Mouse (Mus musculus): ENCODE data around the gene Fbxl17. TPM values are rescaled to one million over a fixed set of nuclear protein-coding genes. Genes with fewer than 3 reads are reported as not detected.

The Fbxl17 gene
- 6.5 and 6.8 TPM in 2 replicates for polyA plus RNA-seq (2014; fragmentation: Nextera tagmentation; extraction: Ambion mirVana)

DNA sequence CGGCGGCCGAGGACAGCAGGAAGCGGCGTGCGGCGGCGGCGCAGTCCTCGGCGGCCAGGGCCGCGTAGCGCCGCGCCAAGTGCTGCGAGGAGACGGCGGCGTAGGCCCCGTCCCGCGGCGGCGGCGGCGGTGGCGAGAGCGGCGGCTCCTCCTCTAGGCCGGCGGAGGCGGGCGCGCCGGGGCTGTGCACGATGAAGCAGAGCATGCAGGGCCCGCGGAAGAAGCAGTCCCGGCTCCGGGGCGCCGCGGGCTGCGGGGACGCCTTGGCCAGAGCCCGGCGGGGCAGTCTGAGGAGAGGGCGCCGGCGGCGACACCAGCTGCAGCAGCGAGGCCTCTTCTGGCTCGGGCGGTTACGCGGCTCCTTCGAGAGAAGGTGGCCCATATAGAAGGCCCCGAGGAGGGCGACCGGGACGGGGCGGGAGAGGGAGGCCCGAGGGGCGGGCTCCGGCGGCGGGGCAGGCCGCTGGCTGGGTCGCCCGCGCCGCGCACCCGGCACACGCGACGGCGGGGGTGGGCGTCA lies at the start of gene Fbxl17:
Fbxl17 (minus strand) TSS at position 382 of the 520 bp plus-strand sequence.
- H3K4me2 ChIP-seq (ENCODE audit: low read depth, severe bottlenecking): peak within 1 kb of the TSS; percentile 71
- H3K4me3 ChIP-seq (ENCODE audit: low read depth, low read length): peak within 1 kb of the TSS; percentile 85
- ATAC-seq (ENCODE audit: insufficient number of reproducible peaks, low FRiP score, low TSS enrichment, low read depth): peak; percentile 57
- peak within 1 kb of the TSS; percentile 98 for H3K9ac ChIP-seq (ENCODE audit: low read length)
- peak; percentile 67 for DNase-seq (ENCODE audit: low spot score)
- H3K27ac ChIP-seq (replicated peaks; ENCODE audit: low read depth, low read length): peak within 1 kb of the TSS; percentile 97
- peaks cover 10% of the 10 kb centered on the region; the same call in 1 of the 2 replicates for H3K4me1 ChIP-seq (ENCODE audit: control insufficient read depth, insufficient read depth, low read length)
- H3K27me3 ChIP-seq (ENCODE audit: control insufficient read depth, insufficient read depth, low read length): no peaks in the 10 kb centered on the region
- under 1% methylated on average over 28 of the region's 80 CpGs for WGBS
- no peaks in the 10 kb centered on the region for H3K36me3 ChIP-seq (ENCODE audit: control insufficient read depth, insufficient read depth, low read length)
- no peaks in the 10 kb centered on the region for H3K9me3 ChIP-seq (ENCODE audit: control insufficient read depth, low read length)

DNA sequence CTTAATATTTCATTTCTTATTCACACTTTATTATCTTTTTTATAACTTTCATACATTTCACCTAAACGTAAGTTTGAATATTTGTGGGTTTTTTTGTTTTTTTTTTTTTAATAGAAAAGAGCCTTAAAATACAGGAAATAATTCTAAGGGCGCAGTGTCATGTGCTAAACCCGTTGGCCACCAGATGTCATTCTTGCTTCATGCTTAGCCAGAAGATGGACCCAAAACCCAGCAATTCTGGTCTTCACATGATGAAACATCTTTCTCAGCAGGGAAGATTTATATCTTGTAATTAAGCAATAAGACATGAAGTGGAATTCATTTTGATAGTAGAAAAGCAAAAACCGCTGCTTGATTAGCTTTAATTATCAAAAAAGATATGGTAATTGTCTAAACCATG lies 47.6 kb upstream of the Fbxl17 start:
- no peak overlapping the region for H3K9ac ChIP-seq (ENCODE audit: low read length)
- H3K4me2 ChIP-seq (ENCODE audit: low read depth, severe bottlenecking): no peak overlapping the region
- H3K36me3 ChIP-seq (ENCODE audit: control insufficient read depth, insufficient read depth, low read length): no peaks in the 10 kb centered on the region
- H3K9me3 ChIP-seq (ENCODE audit: control insufficient read depth, low read length): no peaks in the 10 kb centered on the region
- H3K4me1 ChIP-seq (ENCODE audit: control insufficient read depth, insufficient read depth, low read length): no peaks in the 10 kb centered on the region
- 86% methylated on average over 4 of the region's 4 CpGs for WGBS
- H3K27me3 ChIP-seq (ENCODE audit: control insufficient read depth, insufficient read depth, low read length): no peaks in the 10 kb centered on the region
- no peak overlapping the region for H3K4me3 ChIP-seq (ENCODE audit: low read depth, low read length)
- ATAC-seq (ENCODE audit: insufficient number of reproducible peaks, low FRiP score, low TSS enrichment, low read depth): no peak
- DNase-seq (ENCODE audit: low spot score): no peak
- H3K27ac ChIP-seq (replicated peaks; ENCODE audit: low read depth, low read length): no peak overlapping the region

DNA sequence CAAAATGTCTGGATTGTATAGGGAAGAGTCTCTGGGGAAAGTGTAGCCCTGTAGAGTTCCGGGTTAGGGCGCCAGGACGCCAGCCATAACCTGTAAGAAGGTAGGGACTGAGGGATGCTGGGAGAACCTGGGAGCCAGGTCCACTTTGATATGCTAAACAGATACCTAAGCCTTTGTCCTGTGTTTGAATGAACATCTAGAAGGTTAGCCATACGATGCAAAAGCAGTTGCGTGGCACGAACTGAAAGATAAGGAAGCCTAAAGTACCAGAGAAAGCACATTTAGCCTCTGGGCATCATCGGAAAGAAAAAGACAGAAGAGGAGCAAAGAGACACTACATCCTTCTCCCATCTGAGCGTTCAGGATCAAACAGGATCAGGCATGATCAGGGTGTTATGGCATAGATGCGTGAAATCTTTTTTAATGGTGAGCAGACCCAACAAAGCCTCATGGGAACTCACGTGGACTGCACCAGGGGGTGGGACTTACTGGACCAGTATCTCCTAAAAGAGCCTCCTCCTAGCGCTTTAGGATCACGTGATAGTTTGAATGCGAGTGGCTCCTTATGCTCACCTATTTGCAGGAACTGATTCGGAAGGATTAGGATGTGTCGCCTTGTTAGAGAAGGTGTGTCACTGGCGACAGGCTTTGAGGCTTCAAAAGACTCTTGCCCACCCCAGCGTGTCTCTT lies 34.9 kb upstream of the Fbxl17 start:
- Histone ChIP-seq H3K9ac (ENCODE audit: low read length) (no peak overlapping the region), H3K27me3 (ENCODE audit: control insufficient read depth, insufficient read depth, low read length) (no peaks in the 10 kb centered on the region), H3K4me3 (ENCODE audit: low read depth, low read length) (no peak overlapping the region), H3K4me2 (ENCODE audit: low read depth, severe bottlenecking) (no peak overlapping the region), H3K9me3 (ENCODE audit: control insufficient read depth, low read length) (no peaks in the 10 kb centered on the region), H3K4me1 (ENCODE audit: control insufficient read depth, insufficient read depth, low read length) (no peaks in the 10 kb centered on the region), H3K27ac (replicated peaks; ENCODE audit: low read depth, low read length) (no peak overlapping the region), H3K36me3 (ENCODE audit: control insufficient read depth, insufficient read depth, low read length) (no peaks in the 10 kb centered on the region)
- no peak for ATAC-seq (ENCODE audit: insufficient number of reproducible peaks, low FRiP score, low TSS enrichment, low read depth)
- WGBS: 88% methylated on average over 17 of the region's 17 CpGs
- DNase-seq (ENCODE audit: low spot score): no peak

DNA sequence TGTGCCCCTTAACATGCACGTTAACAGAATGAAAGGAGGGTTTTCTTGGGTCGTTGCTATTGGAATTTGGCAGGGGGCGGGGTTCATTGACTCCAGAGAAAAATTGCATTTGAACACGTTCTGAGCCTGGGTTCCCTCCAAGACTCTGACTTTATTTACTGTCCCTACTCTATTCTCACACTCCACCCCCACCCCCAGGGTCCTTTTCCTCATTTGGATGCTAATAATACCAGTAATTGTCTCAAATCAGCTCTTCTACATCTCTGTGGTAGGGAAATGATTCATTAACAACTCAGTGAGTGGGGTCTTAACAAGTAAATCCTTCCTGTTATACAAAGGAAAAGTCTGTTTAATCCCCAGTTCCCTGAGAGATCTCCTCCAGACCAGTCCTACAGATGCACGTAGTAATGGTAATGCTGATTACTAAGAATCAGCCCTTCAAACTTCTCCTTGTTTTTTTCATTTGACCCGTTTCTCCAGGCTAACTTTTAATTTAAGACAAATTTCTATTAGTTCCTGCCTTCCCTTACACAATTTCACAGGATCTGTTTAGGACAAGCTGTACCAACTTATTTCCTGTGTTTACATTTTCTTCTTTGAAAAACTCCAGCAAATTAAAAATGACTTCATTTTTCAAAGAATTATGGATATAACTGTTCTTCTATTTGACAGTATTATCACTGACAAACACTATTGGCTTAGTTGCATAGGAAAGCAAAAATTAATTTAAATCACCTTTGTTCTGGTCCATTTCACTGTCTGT lies 33.4 kb upstream of the Fbxl17 start:
- WGBS: 35% methylated on average over 6 of the region's 6 CpGs
- ATAC-seq (ENCODE audit: insufficient number of reproducible peaks, low FRiP score, low TSS enrichment, low read depth) (no peak), DNase-seq (ENCODE audit: low spot score) (no peak)
- Histone ChIP-seq H3K4me1 (ENCODE audit: control insufficient read depth, insufficient read depth, low read length) (no peaks in the 10 kb centered on the region), H3K36me3 (ENCODE audit: control insufficient read depth, insufficient read depth, low read length) (no peaks in the 10 kb centered on the region), H3K4me3 (ENCODE audit: low read depth, low read length) (no peak overlapping the region), H3K27me3 (ENCODE audit: control insufficient read depth, insufficient read depth, low read length) (no peaks in the 10 kb centered on the region), H3K27ac (replicated peaks; ENCODE audit: low read depth, low read length) (no peak overlapping the region), H3K9ac (ENCODE audit: low read length) (no peak overlapping the region), H3K9me3 (ENCODE audit: control insufficient read depth, low read length) (no peaks in the 10 kb centered on the region), H3K4me2 (ENCODE audit: low read depth, severe bottlenecking) (no peak overlapping the region)

DNA sequence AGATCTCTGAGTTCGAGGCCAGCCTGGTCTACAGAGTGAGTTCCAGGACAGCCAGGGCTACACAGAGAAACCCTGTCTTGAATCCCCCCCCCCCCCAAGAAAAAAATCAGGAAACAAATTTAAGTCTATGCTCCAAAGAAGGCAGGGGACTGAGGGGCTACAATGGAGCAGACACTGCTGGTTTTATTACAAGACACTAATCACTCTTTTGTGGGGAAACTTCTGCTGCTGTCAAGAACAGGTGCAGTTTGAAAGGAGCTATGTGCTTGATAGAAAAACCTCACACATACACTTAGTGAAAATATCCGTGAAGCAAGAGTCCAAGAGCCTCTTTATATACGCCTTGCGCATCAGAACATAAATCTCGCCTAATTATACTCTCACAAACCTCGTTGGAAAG lies 29.7 kb upstream of the Fbxl17 start:
- no peaks in the 10 kb centered on the region for H3K9me3 ChIP-seq (ENCODE audit: control insufficient read depth, low read length)
- no peaks in the 10 kb centered on the region for H3K27me3 ChIP-seq (ENCODE audit: control insufficient read depth, insufficient read depth, low read length)
- WGBS: 80% methylated on average over 6 of the region's 6 CpGs
- H3K4me1 ChIP-seq (ENCODE audit: control insufficient read depth, insufficient read depth, low read length): no peaks in the 10 kb centered on the region
- DNase-seq (ENCODE audit: low spot score) (no peak), ATAC-seq (ENCODE audit: insufficient number of reproducible peaks, low FRiP score, low TSS enrichment, low read depth) (no peak)
- no peak overlapping the region for H3K4me2 ChIP-seq (ENCODE audit: low read depth, severe bottlenecking)
- H3K27ac ChIP-seq (replicated peaks; ENCODE audit: low read depth, low read length): no peak overlapping the region
- no peak overlapping the region for H3K9ac ChIP-seq (ENCODE audit: low read length)
- H3K4me3 ChIP-seq (ENCODE audit: low read depth, low read length): no peak overlapping the region
- H3K36me3 ChIP-seq (ENCODE audit: control insufficient read depth, insufficient read depth, low read length): no peaks in the 10 kb centered on the region

DNA sequence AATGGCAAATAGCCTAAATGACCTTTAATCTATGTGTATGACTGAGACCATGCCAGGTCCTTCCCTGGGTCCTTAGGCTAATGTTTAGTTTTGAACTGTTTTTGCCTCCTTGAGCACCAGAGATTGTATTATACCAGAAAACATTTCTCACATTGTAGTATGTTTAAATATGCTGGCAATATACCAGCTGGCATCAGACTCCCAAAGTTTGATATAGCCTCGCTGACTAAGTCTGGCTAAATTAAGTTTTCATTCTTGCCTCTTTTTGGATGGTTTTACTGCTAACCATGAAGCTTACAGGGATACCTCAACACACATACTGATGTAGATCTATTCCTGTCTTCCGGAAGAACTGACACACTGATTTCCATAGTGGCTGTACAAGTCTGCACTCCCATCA lies 20.9 kb upstream of the Fbxl17 start:
- Histone ChIP-seq H3K9me3 (ENCODE audit: control insufficient read depth, low read length) (no peaks in the 10 kb centered on the region), H3K9ac (ENCODE audit: low read length) (no peak overlapping the region), H3K4me1 (ENCODE audit: control insufficient read depth, insufficient read depth, low read length) (no peaks in the 10 kb centered on the region), H3K36me3 (ENCODE audit: control insufficient read depth, insufficient read depth, low read length) (no peaks in the 10 kb centered on the region), H3K4me3 (ENCODE audit: low read depth, low read length) (no peak overlapping the region), H3K4me2 (ENCODE audit: low read depth, severe bottlenecking) (no peak overlapping the region), H3K27ac (replicated peaks; ENCODE audit: low read depth, low read length) (no peak overlapping the region), H3K27me3 (ENCODE audit: control insufficient read depth, insufficient read depth, low read length) (no peaks in the 10 kb centered on the region)
- WGBS: 93% methylated on average over 2 of the region's 2 CpGs
- ATAC-seq (ENCODE audit: insufficient number of reproducible peaks, low FRiP score, low TSS enrichment, low read depth) (no peak), DNase-seq (ENCODE audit: low spot score) (no peak)

DNA sequence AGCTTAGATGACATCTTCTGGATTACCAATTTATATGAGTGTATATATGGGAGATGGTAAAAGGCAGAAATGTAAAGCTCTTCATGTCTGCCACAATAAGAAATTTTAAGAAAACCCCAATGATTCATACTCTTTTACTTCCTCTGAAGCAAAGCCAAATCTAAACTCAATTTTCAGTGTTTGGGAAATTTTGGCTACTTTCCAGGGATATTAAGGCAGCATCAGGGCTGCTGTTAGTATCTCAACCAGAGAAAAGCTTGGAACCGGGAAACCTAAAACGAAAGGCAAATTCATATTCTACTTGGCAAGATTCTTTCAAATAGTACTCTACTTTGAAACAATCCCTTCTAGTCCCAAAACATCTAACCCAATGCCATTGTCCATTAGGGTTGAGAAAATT lies 10.6 kb upstream of the Fbxl17 start:
- no peak overlapping the region for H3K9ac ChIP-seq (ENCODE audit: low read length)
- H3K9me3 ChIP-seq (ENCODE audit: control insufficient read depth, low read length): no peaks in the 10 kb centered on the region
- H3K36me3 ChIP-seq (ENCODE audit: control insufficient read depth, insufficient read depth, low read length): no peaks in the 10 kb centered on the region
- no peak overlapping the region for H3K4me3 ChIP-seq (ENCODE audit: low read depth, low read length)
- 92% methylated on average over 2 of the region's 2 CpGs for WGBS
- no peaks in the 10 kb centered on the region for H3K27me3 ChIP-seq (ENCODE audit: control insufficient read depth, insufficient read depth, low read length)
- no peak overlapping the region for H3K27ac ChIP-seq (replicated peaks; ENCODE audit: low read depth, low read length)
- H3K4me2 ChIP-seq (ENCODE audit: low read depth, severe bottlenecking): no peak overlapping the region
- H3K4me1 ChIP-seq (ENCODE audit: control insufficient read depth, insufficient read depth, low read length): no peaks in the 10 kb centered on the region
- no peak for DNase-seq (ENCODE audit: low spot score)
- no peak for ATAC-seq (ENCODE audit: insufficient number of reproducible peaks, low FRiP score, low TSS enrichment, low read depth)

DNA sequence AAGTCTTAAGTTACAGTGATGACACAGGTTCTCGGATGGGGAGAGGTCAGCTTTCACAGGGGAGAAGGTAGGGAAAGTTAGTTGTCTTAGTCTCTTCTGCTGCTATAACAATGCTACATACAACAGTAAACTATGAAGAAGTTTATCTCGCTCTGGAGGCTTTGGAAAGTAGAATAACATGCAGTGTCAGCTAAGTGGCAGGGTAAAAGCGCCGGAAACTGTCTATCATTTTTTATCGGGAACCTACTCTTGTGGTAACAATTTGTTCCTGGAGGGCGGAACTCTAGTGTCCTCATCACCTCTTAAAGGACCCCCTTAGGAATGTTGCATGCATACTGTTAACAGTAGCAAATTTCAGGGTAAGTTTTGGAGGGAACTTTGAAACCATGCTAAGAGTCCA lies 1.3 kb upstream of the Fbxl17 start:
- WGBS: 92% methylated on average over 6 of the region's 6 CpGs
- peak overlapping the region; percentile 85 for H3K4me3 ChIP-seq (ENCODE audit: low read depth, low read length)
- H3K9me3 ChIP-seq (ENCODE audit: control insufficient read depth, low read length): no peaks in the 10 kb centered on the region
- peaks cover 8% of the 10 kb centered on the region; the same call in 1 of the 2 replicates for H3K4me1 ChIP-seq (ENCODE audit: control insufficient read depth, insufficient read depth, low read length)
- H3K27me3 ChIP-seq (ENCODE audit: control insufficient read depth, insufficient read depth, low read length): no peaks in the 10 kb centered on the region
- no peak overlapping the region; the same call in 1 of the 2 replicates for H3K9ac ChIP-seq (ENCODE audit: low read length)
- no peak for DNase-seq (ENCODE audit: low spot score)
- H3K36me3 ChIP-seq (ENCODE audit: control insufficient read depth, insufficient read depth, low read length): no peaks in the 10 kb centered on the region
- H3K27ac ChIP-seq (replicated peaks; ENCODE audit: low read depth, low read length): no peak overlapping the region
- ATAC-seq (ENCODE audit: insufficient number of reproducible peaks, low FRiP score, low TSS enrichment, low read depth): no peak
- no peak overlapping the region; the same call in 1 of the 2 replicates for H3K4me2 ChIP-seq (ENCODE audit: low read depth, severe bottlenecking)

Measured in limb, embryonic 11.5 days (tissue).